Mouse (Mus musculus) bone marrow, adult 2 months (tissue): ENCODE results near the gene Zfp385a.

Source experiments
- CTCF ChIP-seq: fragments of 200-500 bp; IDR thresholded peaks from 2 replicates; pipeline ENCODE4 v1.5.1; 2011; ENCODE audit warnings: low read length, control low read depth; ENCODE audit not compliant: control insufficient read depth, insufficient read depth
- POLR2A ChIP-seq: fragments of 200-500 bp; IDR thresholded peaks from 2 replicates; pipeline ENCODE4 v1.6.1; 2011; ENCODE audit warnings: low read depth, mild to moderate bottlenecking, control low read depth, low read length, borderline replicate concordance; ENCODE audit not compliant: control insufficient read depth

DNA sequence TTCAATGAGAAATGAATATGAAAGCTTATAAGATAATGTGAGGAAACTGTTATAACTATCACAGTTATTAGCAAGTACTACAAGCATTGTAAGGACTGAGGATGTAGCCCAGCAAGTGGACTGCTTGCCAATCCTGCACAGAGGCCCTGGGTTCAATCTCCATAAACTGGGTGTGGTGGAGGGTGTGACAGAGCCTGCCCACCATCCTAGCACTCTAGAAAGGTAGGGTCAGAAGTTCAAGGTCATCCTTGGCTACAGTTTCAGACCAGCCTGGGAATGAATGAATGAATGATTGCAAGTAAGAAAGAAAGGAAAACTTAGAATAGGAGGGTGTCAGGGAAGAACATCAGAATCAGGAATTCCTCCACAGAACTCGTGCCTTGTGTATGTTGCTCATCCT, 23.9 kb upstream of the Zfp385a start:
- TF ChIP-seq CTCF (no peak), POLR2A (no peak)
